Mouse (Mus musculus): ENCODE results near the gene Ccdc155.
"Not testable (repeated sequence)": the region's sequence is repeated elsewhere in the genome, so short reads cannot be mapped to it uniquely, and the experiment has no call there.

Ccdc155 gene

GRCm38 (mm10) chr7:45191161-45191560 lies 13.5 kb downstream of the Ccdc155 start:
- DNase-seq (ENCODE audit: low read depth, low spot score) = no peak

- DNase-seq (ENCODE audit: low read depth, low spot score) = no peak
Measured at GRCm38 (mm10) chr7:45190186-45190585, 14.5 kb downstream of the Ccdc155 start.

GRCm38 (mm10) chr7:45189600-45189999 lies 15.1 kb downstream of the Ccdc155 start:
- no peak for DNase-seq (ENCODE audit: low read depth, low spot score)

GRCm38 (mm10) chr7:45185921-45186320 lies 18.8 kb downstream of the Ccdc155 start:
- no peak for DNase-seq (ENCODE audit: low read depth, low spot score)

GRCm38 (mm10) chr7:45183672-45184071 lies 21.0 kb downstream of the Ccdc155 start:
- no peak for DNase-seq (ENCODE audit: low read depth, low spot score)

- no peak for DNase-seq (ENCODE audit: low read depth, low spot score)
Measured at GRCm38 (mm10) chr7:45182606-45183005, 22.1 kb downstream of the Ccdc155 start.

GRCm38 (mm10) chr7:45182199-45182601 lies 22.5 kb downstream of the Ccdc155 start:
- peak; percentile 88 for DNase-seq (ENCODE audit: low read depth, low spot score)

GRCm38 (mm10) chr7:45181540-45181939 lies 23.2 kb downstream of the Ccdc155 start:
- DNase-seq (ENCODE audit: low read depth, low spot score) = no peak

- DNase-seq (ENCODE audit: low read depth, low spot score) = no peak
Measured at GRCm38 (mm10) chr7:45180896-45181477, 23.7 kb downstream of the Ccdc155 start, which contains the start of gene Pth2. Gene Pth2 (plus strand): TSS chr7:45180995.

- DNase-seq (ENCODE audit: low read depth, low spot score) = no peak
Measured at GRCm38 (mm10) chr7:45179469-45179868, 25.2 kb downstream of the Ccdc155 start, which contains the start of gene Gfy. Gene Gfy (minus strand): TSS chr7:45179569.

- no peak for DNase-seq (ENCODE audit: low read depth, low spot score)
Measured at GRCm38 (mm10) chr7:45178550-45178949, 26.1 kb downstream of the Ccdc155 start.

GRCm38 (mm10) chr7:45176356-45176755 lies 28.3 kb downstream of the Ccdc155 start:
- DNase-seq (ENCODE audit: low read depth, low spot score) = no peak

GRCm38 (mm10) chr7:45175929-45176328 lies 28.8 kb downstream of the Ccdc155 start:
- DNase-seq (ENCODE audit: low read depth, low spot score) = no peak

GRCm38 (mm10) chr7:45175398-45175797 lies 29.3 kb downstream of the Ccdc155 start:
- no peak for DNase-seq (ENCODE audit: low read depth, low spot score)

- DNase-seq (ENCODE audit: low read depth, low spot score) = no peak
Measured at GRCm38 (mm10) chr7:45174567-45175280, 30.0 kb downstream of the Ccdc155 start.

GRCm38 (mm10) chr7:45173772-45174171 lies 30.9 kb downstream of the Ccdc155 start:
- DNase-seq (ENCODE audit: low read depth, low spot score) = not testable (repeated sequence)

GRCm38 (mm10) chr7:45172974-45173373 lies 31.7 kb downstream of the Ccdc155 start:
- no peak for DNase-seq (ENCODE audit: low read depth, low spot score)

- DNase-seq (ENCODE audit: low read depth, low spot score) = no peak
Measured at GRCm38 (mm10) chr7:45169495-45169894, 35.2 kb downstream of the Ccdc155 start.

- no peak for DNase-seq (ENCODE audit: low read depth, low spot score)
Measured at GRCm38 (mm10) chr7:45168656-45169055, 36.0 kb downstream of the Ccdc155 start.

- no peak for DNase-seq (ENCODE audit: low read depth, low spot score)
Measured at GRCm38 (mm10) chr7:45167761-45168445, 36.8 kb downstream of the Ccdc155 start.

- peak; percentile 71 for DNase-seq (ENCODE audit: low read depth, low spot score)
Measured at GRCm38 (mm10) chr7:45166950-45167401, 37.7 kb downstream of the Ccdc155 start.

GRCm38 (mm10) chr7:45165701-45166100 lies 39.0 kb downstream of the Ccdc155 start:
- no peak for DNase-seq (ENCODE audit: low read depth, low spot score)
